In the genomic region with DNA sequence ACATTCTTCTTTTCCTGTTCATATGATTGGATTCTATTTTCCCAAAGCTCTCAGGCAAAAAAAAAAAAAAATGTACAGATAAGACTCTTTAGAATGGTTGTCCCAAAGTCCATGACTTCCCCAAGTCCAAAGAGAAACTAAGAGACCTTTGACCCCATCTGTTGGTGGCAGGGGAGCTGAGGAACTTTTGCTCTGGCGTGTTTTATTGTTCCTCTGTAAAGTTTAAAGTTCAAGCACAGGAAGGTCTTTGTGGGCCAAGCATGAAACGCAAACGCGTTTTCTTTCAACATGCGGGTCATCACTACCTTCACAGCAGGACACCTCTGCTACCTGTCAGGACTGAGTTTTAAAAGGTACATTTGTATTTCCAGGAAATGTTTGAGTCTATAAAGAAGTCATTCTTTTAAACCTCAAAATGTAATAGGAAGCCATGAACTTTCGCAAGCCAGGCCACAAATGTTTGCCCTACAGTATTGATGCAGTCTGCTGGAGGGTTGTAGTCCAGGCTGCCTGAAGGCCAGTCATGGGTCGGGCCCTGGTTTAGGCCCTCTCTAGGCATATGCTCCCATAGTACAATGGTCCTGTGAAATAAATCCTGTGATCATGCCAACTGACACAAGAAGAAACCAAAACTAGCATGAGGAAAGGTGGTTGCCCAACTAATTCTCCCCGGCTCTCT, we compare ENCODE assay signal across 15 mouse cellular contexts.
DNase-seq lines count a peak whose midpoint lies in the region; ATAC-seq lines count a peak whose summit lies in the region.
"Had no signal": no experiment of that assay in that cellular context is flagged by ENCODE, and none has a peak within 500 bp of the region (broad histone marks: within the 10 kb centered on the region; RNA-seq: fewer than 3 reads in every experiment).

No protein-coding gene starts in this region.

- 64% methylated on average over 8 of the region's 8 CpGs for WGBS in intestine, embryonic 15.5 days
- 62% methylated on average over 8 of the region's 8 CpGs for WGBS in liver, embryonic 13.5 days (ENCODE audit: insufficient replicate concordance)

- no peaks in the 10 kb centered on the region for H3K27me3 ChIP-seq in intestine, embryonic 15.5 days (replicated peaks)
- 0 out of 2 replicates have a peak, but pooled peaks cover 4% of the 10 kb centered on the region for H3K27me3 ChIP-seq in liver, embryonic 13.5 days
- H3K27me3 ChIP-seq: limb, embryonic 13.5 days had no signal

- H3K4me1 ChIP-seq in intestine, embryonic 15.5 days (replicated peaks): no peaks in the 10 kb centered on the region
- H3K4me1 ChIP-seq in liver, embryonic 13.5 days (replicated peaks): no peaks in the 10 kb centered on the region

- H3K36me3 ChIP-seq in intestine, embryonic 15.5 days: no peaks in the 10 kb centered on the region
- H3K36me3 ChIP-seq in liver, embryonic 13.5 days: no peaks in the 10 kb centered on the region
- H3K36me3 ChIP-seq: limb, embryonic 13.5 days had no signal

- H3K4me3 ChIP-seq in intestine, embryonic 15.5 days (replicated peaks): no peak overlapping the region
- no peak overlapping the region for H3K4me3 ChIP-seq in liver, embryonic 13.5 days (replicated peaks)
- H3K4me3 ChIP-seq: limb, embryonic 13.5 days had no signal

- peak; percentile 2 for DNase-seq in lung, postnatal 25 days (ENCODE audit: low spot score)
- no peak for DNase-seq in lung, postnatal 10 days
- DNase-seq in liver, embryonic 13.5 days: no peak
- DNase-seq in thymus, postnatal 0 days (ENCODE audit: low spot score): no peak
- DNase-seq in ovary, postnatal 14 days (ENCODE audit: low spot score): no peak
- DNase-seq: adrenal gland, adult 2 months; cerebellum, postnatal 25 days; gastrocnemius, postnatal 14 days; heart, postnatal 14 days; right cerebral cortex, postnatal 14 days; thymus, postnatal 36 days had no signal

- peak; percentile 86 for ATAC-seq in intestine, embryonic 15.5 days
- peak; percentile 79 for ATAC-seq in liver, embryonic 13.5 days (ENCODE audit: low read depth)
- ATAC-seq in inflammation-experienced regulatory T-cells, adult 6 months: no peak
- ATAC-seq: forebrain, embryonic 16.5 days had no signal

- H3K27ac ChIP-seq in intestine, embryonic 15.5 days: peak overlapping the region; percentile 44
- peak overlapping the region; percentile 63; the same call in 1 of the 2 replicates for H3K27ac ChIP-seq in liver, embryonic 13.5 days
- H3K27ac ChIP-seq: limb, embryonic 13.5 days had no signal

- no peak overlapping the region for H3K9ac ChIP-seq in intestine, embryonic 15.5 days
- H3K9ac ChIP-seq in liver, embryonic 13.5 days: no peak overlapping the region
- H3K9ac ChIP-seq: limb, embryonic 13.5 days had no signal

- no peaks in the 10 kb centered on the region for H3K9me3 ChIP-seq in intestine, embryonic 15.5 days
- no peaks in the 10 kb centered on the region for H3K9me3 ChIP-seq in liver, embryonic 13.5 days (replicated peaks)
- H3K9me3 ChIP-seq: limb, embryonic 13.5 days had no signal

- no peak overlapping the region for H3K4me2 ChIP-seq in intestine, embryonic 15.5 days (replicated peaks)
- H3K4me2 ChIP-seq in liver, embryonic 13.5 days: no peak overlapping the region
- H3K4me2 ChIP-seq: limb, embryonic 13.5 days had no signal
